Mouse (Mus musculus) E14TG2a.4 (cell line): Measurements from ENCODE around the gene Dgkz.
A peak's percentile ranks its signal among the peaks of the same experiment; 100 is the strongest.

Experiments
- CTCF ChIP-seq: conservative IDR thresholded peaks from 2 replicates; pipeline ENCODE4 v1.5.1; 2014; ENCODE audit warnings: low read length
- POU5F1 ChIP-seq: IDR thresholded peaks from 2 replicates; pipeline ENCODE4 v1.6.1; 2014; ENCODE audit warnings: low read length, borderline replicate concordance

- peak; percentile 64 for TF ChIP-seq CTCF
- TF ChIP-seq POU5F1: no peak
These were observed 47.7 kb downstream of the Dgkz start for GRCm38 (mm10) chr2:91927826-91928533.
